Mouse (Mus musculus) granulocyte monocyte progenitor cell, adult 5-6 weeks (primary cell): Measurements from ENCODE around the gene Pacs2. TPM values are rescaled to one million over a fixed set of nuclear protein-coding genes. Genes with fewer than 3 reads are reported as not detected.

ENCODE experiments used
- ATAC-seq: replicated peaks from 2 replicates; pipeline ENCODE4 v1.8.0; 2016; ENCODE audit warnings: mild to moderate bottlenecking, moderate TSS enrichment, inconsistent platforms; ENCODE audit not compliant: poor library complexity, severe bottlenecking
- total RNA-seq, 2 experiments: library from RNA; stranded (forward) in 1 of 2; stranded (reverse) in 1 of 2; fragments of 200-712, 200-1000 nt in 1 of 2; fragments of >200 nt in 1 of 2; fragmentation: Nextera tagmentation in 1 of 2; gene quantifications; 2 replicates each; pipeline ENCODE4 v1.2.3; 2014 to 2017

Pacs2 gene
- total RNA-seq, 2 experiments from 2014 or later = 6.9 to 23.7 TPM

- ATAC-seq = peak; percentile 71
Observed at GRCm38 (mm10) chr12:113074329-113075062, 60.2 kb downstream of the Pacs2 start, which contains the start of gene Tex22. Gene Tex22, plus strand, starts transcription at chr12:113074502.

DNA sequence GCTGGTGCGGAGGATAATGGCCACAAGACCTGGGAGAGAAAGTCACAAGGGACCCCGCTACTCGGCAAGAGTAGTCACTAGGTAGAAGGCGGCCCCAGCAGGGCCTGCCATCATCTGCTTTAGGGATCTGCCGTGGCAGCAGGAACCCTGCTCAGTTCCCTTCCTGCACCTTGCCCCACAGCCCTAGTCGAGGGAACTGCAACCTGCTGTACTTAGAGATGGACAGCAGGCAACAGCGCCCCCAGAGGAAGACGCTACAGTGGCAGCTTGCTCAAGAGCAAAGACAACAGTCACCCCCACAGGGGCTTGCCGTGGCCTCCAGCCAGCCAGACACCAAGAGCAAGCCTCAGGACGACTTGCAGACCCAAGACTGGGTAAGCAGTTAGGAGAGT lies 60.8 kb downstream of the Pacs2 start:
- ATAC-seq = peak; percentile 92

GRCm38 (mm10) chr12:113075486-113075885 lies 61.2 kb downstream of the Pacs2 start:
- peak; percentile 7; the same call in 1 of the 2 replicates for ATAC-seq

DNA sequence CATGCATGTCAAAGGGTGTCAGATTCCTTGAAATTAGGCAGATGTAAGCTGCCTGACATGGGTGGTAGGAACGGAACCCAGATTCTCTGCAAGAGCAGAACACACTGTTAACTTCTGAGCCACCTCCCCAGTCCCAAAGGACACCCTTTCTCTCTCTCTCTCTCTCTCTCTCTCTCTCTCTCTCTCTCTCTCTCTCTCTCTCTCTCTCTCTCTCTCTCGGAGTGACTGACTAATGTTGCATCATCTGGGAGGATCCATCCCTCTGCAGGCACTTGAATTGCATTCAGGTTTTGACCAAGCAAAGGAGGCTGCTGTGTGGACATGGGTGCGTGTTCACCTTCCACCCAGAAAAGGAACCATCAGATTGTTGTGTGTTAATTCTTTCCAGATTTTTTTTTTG lies 73.0 kb downstream of the Pacs2 start:
- ATAC-seq = no peak

- no peak for ATAC-seq
Observed at GRCm38 (mm10) chr12:113088026-113088425, 73.7 kb downstream of the Pacs2 start.

- ATAC-seq = no peak
Observed at GRCm38 (mm10) chr12:113089107-113089506, 74.8 kb downstream of the Pacs2 start.

DNA sequence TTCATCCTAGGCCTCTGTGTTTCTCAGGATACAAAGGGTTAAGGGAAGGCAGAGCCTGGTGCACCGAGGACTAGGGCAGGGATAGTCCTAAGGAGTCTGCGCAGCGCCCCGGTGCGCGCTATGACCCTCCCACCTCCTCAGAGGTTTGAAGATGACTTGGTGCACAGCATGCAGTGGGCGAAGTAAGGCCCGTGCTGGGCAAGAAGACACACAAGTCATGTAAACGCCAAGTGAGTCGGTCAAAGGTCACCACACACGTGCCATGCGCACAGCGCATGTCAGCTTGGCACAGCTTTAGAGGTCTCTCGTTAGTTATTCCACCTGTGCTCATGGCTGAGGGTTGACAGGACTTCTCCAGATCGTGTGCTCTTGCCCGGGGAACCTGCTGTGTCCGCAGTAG lies 75.7 kb downstream of the Pacs2 start:
- no peak for ATAC-seq

- no peak for ATAC-seq
Observed at GRCm38 (mm10) chr12:113097040-113097439, 82.7 kb downstream of the Pacs2 start.

- peak; percentile 61 for ATAC-seq
Observed at GRCm38 (mm10) chr12:113097749-113098281, 83.5 kb downstream of the Pacs2 start, which contains the start of gene Mta1. Gene Mta1, plus strand, starts transcription at chr12:113098278.

- ATAC-seq = no peak
Observed at GRCm38 (mm10) chr12:113098530-113099151, 84.3 kb downstream of the Pacs2 start.

DNA sequence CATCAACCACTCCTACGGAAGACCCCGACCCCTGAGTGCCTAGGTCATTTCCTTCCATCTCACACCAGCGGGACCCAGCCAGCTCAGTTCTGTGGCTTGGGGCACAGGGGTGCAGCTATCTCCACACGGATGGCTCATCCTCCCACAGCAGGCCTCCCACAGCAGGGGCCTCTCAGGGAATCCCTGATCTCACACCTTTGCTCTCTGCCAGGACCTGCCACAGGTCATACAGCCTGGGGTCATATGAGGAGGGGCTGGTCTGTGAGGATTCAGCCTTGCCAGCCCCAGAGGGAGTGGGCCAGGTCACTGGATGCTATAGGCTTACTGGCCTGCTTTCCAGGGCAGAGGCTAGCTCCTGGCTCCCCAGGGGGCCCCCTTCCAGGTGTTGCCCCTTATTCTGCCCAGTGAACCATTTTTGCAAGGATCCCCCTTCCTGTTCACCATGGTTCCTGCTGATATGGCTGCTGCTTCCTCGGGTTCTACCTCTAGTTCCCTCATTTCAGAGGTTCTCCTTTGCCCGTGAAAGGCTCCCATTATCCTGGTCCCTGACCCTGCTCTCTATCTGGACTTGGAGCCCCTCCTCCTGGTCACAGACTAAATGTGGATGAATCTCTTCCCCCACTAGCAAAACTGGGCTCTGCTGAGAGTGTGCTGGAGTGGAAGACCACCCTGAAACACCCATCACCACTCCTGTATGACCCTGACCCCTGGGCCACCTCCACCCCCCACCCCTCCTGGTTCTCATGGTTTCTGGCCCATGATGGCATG lies 85.3 kb downstream of the Pacs2 start:
- ATAC-seq = 0 out of 2 replicates have a peak, but pooled peaks have one; percentile 1

GRCm38 (mm10) chr12:113100448-113101076 lies 86.3 kb downstream of the Pacs2 start:
- no peak for ATAC-seq

GRCm38 (mm10) chr12:113101251-113101960 lies 87.1 kb downstream of the Pacs2 start:
- no peak for ATAC-seq

DNA sequence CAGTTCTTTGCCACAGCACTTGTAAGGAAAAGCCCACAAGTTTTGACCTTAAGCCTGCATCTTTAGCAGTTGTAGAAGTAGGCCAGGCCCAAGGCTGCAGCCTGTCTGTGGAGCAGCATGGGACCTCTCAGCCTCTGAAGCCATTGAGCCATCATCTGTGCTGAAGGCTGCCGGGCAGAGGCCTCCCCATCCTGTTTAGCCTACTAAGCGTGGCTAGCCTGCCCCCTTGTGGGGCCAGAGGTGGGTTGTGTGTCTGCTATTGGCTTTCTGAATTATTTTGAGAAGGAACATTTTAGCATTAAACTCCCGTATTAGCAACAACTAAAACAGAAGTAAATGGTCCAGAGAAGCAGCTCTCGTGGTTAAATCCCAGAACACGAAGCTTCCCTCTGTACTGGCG lies 88.2 kb downstream of the Pacs2 start:
- peak; percentile 70 for ATAC-seq

DNA sequence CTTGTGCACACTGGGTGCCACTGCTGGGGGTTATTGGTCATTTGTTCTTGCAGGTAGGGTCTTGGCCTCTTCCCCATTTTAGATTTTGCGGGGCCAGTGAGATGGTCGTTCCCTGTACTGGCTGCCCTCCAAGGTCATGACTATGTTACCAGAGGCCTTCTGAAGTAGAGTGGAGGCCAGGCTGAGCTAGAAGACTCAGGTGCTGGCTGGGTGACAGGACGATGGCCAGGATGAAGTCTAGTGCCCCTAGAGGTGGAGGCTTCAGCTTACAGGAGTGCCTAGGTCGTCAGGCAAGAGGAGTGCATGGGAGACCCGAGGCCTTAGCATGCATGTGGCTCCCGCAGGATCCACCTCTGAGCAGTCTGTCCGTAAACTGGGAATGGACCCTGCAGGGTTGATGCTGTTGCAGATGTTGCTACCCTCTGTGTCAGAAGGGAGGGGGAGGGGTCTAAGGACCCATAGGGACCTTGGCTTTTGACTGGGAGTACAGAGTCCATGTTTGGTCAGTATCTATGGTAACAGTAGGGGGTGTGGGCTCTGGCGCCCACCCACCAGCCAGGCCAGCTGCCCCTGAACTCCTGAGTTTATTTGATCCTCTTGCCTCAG lies 89.6 kb downstream of the Pacs2 start:
- peak; percentile 11; the same call in 1 of the 2 replicates for ATAC-seq

DNA sequence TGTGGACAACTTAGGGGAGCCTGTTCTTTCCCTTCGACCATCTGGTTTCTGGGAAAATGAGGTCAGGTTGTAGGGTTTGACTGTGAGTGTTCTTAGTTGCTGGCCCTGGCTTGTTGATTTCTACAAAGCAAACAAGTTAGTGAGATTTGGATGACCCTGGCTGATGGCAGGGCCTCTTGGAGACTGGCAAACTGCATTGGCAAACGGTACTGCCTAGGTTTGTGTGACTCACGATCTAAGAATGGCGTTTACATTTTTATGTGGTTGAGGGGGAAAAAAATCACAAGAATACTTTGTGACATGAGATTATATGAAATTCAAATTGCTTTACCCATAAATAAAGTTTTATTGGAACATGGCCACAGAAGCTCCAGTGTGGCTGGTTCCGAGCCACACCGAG lies 92.1 kb downstream of the Pacs2 start:
- ATAC-seq = no peak

- no peak for ATAC-seq
Observed at GRCm38 (mm10) chr12:113107431-113108124, 93.3 kb downstream of the Pacs2 start.

DNA sequence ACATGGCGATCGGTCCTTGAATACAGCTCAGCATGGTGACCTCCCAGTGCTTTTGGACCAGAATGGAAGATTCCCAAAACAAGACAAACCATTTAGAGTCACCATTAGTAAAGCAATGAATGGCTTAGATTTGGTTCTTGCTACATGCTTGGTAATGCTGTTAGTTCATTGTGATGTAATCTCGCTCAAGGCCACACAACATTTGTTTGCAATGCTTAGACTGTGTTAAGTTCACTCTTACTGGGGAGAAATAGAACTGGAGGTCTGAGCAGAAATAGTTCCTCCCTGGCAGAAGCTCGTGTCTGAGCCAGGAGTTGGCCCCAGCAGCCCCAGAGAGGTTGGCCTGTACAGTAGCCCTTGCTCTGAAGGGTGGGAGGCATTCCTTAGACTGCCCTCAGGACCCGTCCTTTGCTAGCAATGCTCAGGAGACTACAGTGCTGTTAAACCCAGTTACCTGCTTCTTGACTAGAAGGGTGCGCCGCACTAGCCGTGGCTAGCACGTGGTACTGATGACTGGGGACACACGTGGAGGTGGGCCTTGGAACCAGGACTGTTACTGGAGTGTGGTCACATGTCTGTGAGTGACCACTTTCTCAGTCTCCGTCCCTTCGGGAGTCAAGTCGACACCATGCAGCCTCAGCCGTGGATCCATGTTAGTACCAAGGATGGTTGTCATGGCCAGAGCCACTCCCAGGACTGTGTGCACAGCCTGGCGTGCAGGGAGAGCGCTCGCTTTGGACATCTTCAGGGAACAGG lies 94.4 kb downstream of the Pacs2 start:
- no peak for ATAC-seq
